Comparison of ENCODE assay signal across 8 mouse cellular contexts in genomic region chr7:59768641-59769040, GRCm38 (mm10).
DNase-seq lines count a peak whose midpoint lies in the region.

No protein-coding gene starts in this region.

- peak; percentile 9 to 39 for DNase-seq in adrenal gland, adult (ENCODE audit: inconsistent age in 2 of 2, low spot score in 1 of 2)
- DNase-seq in frontal cortex, adult 2 months (ENCODE audit: extremely low spot score in 1 of 2, low spot score in 1 of 2): peak; percentile 6 to 40
- peak; percentile 19 to 31 for DNase-seq in heart, adult 9 months (ENCODE audit: low spot score in 2 of 2)
- peak; percentile 22 for DNase-seq in layer of hippocampus, adult 11-12 months (ENCODE audit: low spot score)
- DNase-seq in left cerebral cortex, adult 9 months (ENCODE audit: low spot score in 2 of 2): peak; percentile 10 to 28
- peak; percentile 1 for DNase-seq in ovary, postnatal 10 days (ENCODE audit: low spot score)
- DNase-seq in testis, postnatal 14 days (ENCODE audit: low spot score): peak; percentile 3
- peak; percentile 22 to 59 for DNase-seq in urinary bladder, postnatal 4 days (ENCODE audit: low spot score in 2 of 2)

Comparison
In these comparisons a context has a peak if more than half of its experiments do, and no peak if none do; other contexts are left out.
1. Peak in every context shown above with its lines: DNase-seq.